Mouse (Mus musculus) right cerebral cortex, postnatal 4 days (tissue): ENCODE measurements at regions not wholly inside any gene's neighbourhood (a gene's known extent, or its start where the extent isn't known, plus 50 kb on each side); places are given as distances from the start of the nearest gene placed in this dataset.
"Not testable (repeated sequence)": the region's sequence is repeated elsewhere in the genome, so short reads cannot be mapped to it uniquely, and the experiment has no call there.

Experiments used
- DNase-seq: peaks from one replicate; pipeline ENCODE4 v3.0.0-alpha.2; 2022

- DNase-seq, result no peak
These were observed 180.8 kb downstream of the Cdh9 start for GRCm38 (mm10) chr15:16909396-16909795.

- not testable (repeated sequence) for DNase-seq
These were observed 181.4 kb downstream of the Cdh9 start for GRCm38 (mm10) chr15:16909941-16910340.

- DNase-seq, result no peak
These were observed 186.5 kb downstream of the Cdh9 start for GRCm38 (mm10) chr15:16914966-16915569.

GRCm38 (mm10) chr15:16923246-16923645, 194.7 kb downstream of the Cdh9 start:
- no peak for DNase-seq

- no peak for DNase-seq
These were observed 204.7 kb downstream of the Cdh9 start for GRCm38 (mm10) chr15:16933137-16933677.

- DNase-seq, result no peak
These were observed 205.9 kb downstream of the Cdh9 start for GRCm38 (mm10) chr15:16934438-16934837.

GRCm38 (mm10) chr15:16975821-16976220, 247.3 kb downstream of the Cdh9 start:
- not testable (repeated sequence) for DNase-seq

GRCm38 (mm10) chr15:16990848-16991247, 262.3 kb downstream of the Cdh9 start:
- no peak for DNase-seq

GRCm38 (mm10) chr15:16995667-16996066, 267.1 kb downstream of the Cdh9 start:
- no peak for DNase-seq

- no peak for DNase-seq
These were observed 277.6 kb downstream of the Cdh9 start for GRCm38 (mm10) chr15:17006139-17006538.

GRCm38 (mm10) chr15:17007811-17008210, 279.3 kb downstream of the Cdh9 start:
- no peak for DNase-seq

GRCm38 (mm10) chr15:17048867-17049628, 320.5 kb downstream of the Cdh9 start:
- no peak for DNase-seq

- no peak for DNase-seq
These were observed 341.2 kb downstream of the Cdh9 start for GRCm38 (mm10) chr15:17069772-17070171.

- DNase-seq, result no peak
These were observed 355.5 kb downstream of the Cdh9 start for GRCm38 (mm10) chr15:17084030-17084429.

- DNase-seq, result no peak
These were observed 360.2 kb downstream of the Cdh9 start for GRCm38 (mm10) chr15:17088644-17089228.

- DNase-seq, result peak; percentile 83
These were observed 370.4 kb downstream of the Cdh9 start for GRCm38 (mm10) chr15:17098927-17099326.

GRCm38 (mm10) chr15:17101182-17101581, 372.6 kb downstream of the Cdh9 start:
- no peak for DNase-seq

GRCm38 (mm10) chr15:17135721-17136120, 407.2 kb downstream of the Cdh9 start:
- no peak for DNase-seq

GRCm38 (mm10) chr15:17180164-17180563, 451.6 kb downstream of the Cdh9 start:
- DNase-seq, result no peak

- no peak for DNase-seq
These were observed 452.9 kb downstream of the Cdh9 start for GRCm38 (mm10) chr15:17181358-17182022.

GRCm38 (mm10) chr15:17195439-17195838, 466.9 kb downstream of the Cdh9 start:
- peak; percentile 3 for DNase-seq

GRCm38 (mm10) chr15:17204739-17205138, 476.2 kb downstream of the Cdh9 start:
- DNase-seq, result no peak

GRCm38 (mm10) chr15:17245096-17245495, 516.5 kb downstream of the Cdh9 start:
- no peak for DNase-seq
